Mouse (Mus musculus): ENCODE measurements around the gene Dhx58. TPM values are rescaled to one million over a fixed set of nuclear protein-coding genes. Genes with fewer than 3 reads are reported as not detected.
"Not testable (repeated sequence)": the region's sequence is repeated elsewhere in the genome, so short reads cannot be mapped to it uniquely, and the experiment has no call there.

Dhx58 gene
- total RNA-seq, 2 experiments from 2014 or later, result 0.77 to 1.2 TPM

DNA sequence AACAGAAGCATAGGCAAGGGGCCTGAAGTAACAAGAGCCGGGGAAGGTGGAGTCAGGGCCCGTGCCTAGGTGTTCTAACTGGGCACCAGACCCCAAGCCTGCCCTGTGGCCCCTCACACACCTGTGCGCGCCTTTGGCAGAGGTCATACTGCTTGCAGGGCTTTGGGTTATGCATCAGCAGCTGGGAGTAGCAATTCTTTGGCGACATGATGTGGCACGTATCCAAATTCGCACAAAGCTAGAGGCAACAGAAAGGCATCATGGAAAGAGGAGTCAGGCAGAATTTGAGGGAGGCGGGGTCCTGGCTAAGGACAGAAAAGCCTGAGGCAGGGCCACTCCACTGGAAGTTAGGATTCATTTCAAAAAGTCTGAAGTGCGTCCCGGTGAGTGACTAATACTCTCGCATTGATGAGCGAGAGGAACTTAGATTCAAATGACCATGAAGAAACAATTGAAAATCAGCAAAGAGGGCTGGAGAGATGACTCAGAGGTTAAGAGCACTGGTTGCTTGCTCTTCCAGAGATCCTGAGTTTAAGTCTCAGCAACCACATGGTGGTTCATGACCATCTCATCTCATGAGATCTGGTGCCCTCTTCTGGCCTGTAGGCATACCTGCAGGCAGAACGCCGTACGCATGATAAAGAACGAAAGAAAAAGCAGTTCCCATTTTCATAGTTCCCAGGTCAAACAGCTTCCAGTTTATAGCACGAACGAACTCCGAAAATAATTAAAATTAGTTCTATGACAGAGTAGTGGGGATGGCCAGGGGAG is 1.8 kb downstream of the Dhx58 start:
- DNase-seq, result no peak

DNA sequence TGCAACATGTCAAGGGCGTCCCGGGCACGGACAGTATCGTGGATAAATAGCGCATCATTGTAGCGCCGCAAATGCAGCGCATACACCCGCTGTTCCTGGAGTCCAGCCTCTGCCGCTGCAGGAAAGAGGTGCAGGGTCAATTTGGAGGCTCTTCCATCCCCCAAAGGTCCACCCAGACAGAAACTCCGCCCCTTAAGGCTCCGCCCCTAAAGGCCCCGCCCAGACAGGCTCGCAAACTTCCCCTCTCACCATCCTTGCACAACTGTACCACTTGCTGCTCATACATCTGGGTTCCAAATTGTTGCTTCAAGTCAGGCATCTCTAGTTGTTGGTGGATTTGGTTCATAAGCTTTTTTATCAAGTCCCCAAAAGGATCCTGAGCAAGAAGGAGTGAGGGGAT is 2.8 kb downstream of the Dhx58 start:
- peak; percentile 66 for DNase-seq

DNA sequence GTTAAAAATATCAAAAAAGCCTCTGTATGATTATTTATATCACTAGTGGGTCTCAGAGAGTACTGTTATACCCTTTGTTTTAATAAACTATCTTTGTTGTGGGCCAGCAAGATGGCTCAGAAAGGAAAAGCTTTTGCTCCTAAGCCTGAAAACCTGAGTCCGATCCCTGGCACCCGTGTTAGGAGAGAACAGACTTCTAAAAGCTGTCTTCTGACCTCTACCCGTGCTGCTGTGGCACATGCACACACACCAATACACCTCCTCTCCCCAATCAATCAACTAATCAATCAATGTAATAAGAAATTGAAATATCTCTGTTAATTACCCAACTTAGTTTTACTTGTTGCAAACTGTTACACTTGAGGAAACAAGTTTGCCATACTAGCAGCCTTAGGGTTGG is 3.4 kb downstream of the Dhx58 start:
- no peak for DNase-seq

DNA sequence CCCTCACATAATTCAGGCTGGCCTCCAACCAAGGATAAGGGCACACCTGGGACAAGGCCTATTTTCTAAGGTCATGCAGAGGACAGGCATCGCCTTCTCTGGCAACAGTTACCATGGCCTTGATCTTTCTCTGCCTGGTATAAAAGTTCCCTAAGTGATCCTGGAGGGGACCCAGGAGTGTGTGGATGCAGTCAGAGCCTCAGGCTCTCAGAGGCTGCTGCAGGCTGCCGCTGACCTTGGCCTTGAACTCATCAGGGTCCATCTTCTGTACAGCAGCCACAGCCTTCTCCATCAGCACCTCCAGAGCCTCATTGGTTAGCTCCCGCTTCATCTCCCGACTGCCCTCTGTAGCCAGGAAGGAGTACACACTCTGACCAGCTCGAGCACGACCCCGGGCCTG is 6.2 kb downstream of the Dhx58 start:
- DNase-seq, result no peak

DNA sequence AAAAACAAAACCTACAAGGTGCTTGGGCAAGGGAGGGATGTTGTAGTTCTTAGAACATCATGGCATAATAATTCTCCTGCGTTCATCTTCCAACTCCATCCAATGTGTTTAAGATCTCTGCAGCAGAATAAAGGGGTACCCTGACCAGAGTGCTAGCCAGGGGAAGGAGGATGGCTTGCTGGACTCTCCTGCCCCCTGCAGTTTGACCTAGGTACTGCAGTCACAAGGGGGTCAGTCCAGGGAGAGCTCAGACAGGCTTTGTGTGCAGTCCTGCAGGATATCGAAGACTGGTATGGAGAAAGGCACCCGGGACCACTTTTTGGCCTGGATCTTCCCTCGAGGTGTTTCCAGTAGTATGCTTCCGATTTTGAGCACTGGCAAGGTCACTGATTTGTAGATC is 9.1 kb downstream of the Dhx58 start:
- peak; percentile 46 for DNase-seq

DNA sequence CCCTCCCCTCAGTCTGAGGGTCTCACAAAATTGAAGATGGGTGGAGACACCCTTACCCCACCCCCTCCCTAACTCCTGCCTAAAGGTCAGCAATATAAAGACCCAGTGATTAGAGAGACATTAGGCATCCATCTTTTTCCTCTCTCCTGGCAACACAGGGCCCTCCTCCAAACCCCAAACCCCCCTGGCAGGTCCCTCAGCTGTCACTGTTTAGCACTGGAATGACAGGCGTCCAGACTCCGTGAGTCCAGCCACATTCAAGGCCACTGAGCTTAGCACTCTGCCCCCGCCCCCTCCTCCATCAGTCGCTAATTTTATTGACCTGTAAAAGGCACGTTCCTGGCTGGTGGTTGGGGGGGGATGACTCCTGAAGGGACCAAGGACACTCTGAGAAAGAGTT is 10.9 kb downstream of the Dhx58 start:
- DNase-seq, result no peak

DNA sequence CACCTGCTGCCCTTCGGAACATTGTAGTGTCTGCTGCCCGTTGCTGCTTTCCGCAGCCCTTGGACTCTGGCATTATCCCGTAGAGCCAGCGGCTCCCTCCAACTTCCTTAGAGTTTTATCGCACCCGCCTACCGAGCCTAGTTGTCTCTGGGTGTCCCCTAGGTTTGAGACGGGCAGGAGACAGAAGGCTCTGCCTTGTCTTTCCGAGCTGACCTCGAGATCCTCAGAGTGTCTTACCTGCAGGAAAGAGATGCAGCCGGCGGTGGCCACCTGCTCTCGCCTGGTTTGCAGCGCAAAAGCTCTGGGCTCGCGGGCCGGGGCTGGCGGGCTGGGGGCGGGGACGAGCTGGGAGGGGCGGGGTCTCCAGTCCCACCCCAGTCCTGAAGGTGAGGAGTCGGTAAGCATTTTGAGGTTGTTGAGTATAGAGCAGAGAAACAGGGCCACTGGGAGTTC is 11.9 kb downstream of the Dhx58 start, which contains the start of gene Zfp385c:
TSS of gene Zfp385c (minus strand) at position 292 of the 453 bp plus-strand sequence.
- no peak for DNase-seq

DNA sequence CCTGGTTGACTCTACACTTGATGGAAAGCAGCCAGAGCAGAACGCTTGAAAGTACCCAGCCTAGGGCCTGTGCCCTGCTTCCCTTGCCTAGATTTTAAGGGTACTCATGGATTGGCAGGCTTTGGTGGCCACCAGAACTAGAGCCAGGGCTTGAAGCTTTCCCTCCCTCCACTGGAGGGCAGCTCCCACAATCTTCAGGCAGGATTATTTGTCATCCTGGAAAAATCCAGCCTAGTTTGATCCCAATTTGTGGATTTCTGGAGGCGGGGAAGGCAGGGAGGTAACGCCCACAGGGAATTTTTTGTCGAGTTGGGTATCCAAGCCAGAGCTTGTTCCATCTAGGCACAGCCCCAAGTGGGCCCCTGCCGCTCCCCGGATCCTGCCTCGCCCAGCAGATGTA is 13.7 kb downstream of the Dhx58 start:
- no peak for DNase-seq

DNA sequence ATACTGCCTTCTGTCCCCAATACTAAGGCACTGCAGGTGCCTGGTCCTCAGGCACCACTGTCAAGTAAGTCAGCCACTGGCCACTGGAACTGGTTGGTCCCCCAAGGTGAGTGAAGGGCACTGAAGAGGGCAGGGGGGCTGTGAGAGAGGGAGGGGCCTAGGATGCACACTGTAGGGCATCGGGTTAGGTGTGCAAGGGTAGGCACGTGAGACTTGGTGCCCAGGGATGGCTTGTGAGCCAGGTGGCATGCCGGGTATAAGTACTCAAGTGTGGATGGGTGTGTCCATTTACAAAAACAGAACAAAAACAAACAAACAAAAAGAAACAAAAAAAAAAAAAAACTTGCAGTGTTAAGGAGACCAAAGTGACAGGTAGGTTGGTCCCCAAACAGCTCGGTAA is 15.6 kb downstream of the Dhx58 start:
- no peak for DNase-seq

DNA sequence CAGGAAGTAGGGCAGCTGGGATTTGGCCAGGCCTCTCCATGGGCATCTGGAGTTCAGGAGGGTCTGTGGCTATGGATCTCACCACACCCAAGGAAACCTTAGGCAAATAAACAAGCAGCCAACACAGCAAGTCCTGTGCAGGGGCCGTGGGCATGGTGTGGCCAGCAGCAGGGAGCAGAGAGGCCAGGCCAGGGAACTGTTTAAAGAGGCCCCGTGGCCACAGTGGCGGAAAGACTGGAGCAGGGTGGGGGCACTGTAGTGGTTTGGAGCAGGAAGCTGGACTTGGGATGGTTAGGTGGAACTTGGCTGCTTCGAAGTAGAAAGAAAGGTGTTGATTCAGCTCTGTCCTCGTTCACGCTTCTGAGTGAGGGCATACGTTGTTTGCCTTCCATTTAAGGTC is 16.8 kb downstream of the Dhx58 start:
- DNase-seq, result no peak

DNA sequence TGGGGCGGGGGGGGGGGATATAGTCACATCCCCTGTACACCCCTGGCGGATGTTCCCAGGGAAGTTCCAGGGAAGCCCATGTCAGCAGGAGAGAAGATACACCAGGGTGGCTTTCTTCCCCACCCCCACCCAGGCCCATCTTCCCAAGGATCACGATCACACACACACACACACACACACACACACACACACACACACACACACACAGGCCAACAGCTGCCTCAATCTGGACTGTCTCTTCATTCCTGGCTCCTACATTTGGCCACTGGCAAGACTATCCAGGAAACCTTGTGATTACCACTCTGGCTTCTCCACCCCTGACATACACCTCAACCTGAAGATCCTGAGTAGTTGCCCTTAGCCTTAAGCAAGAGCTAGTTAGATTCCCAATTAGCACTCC is 18.7 kb downstream of the Dhx58 start:
- no peak for DNase-seq

DNA sequence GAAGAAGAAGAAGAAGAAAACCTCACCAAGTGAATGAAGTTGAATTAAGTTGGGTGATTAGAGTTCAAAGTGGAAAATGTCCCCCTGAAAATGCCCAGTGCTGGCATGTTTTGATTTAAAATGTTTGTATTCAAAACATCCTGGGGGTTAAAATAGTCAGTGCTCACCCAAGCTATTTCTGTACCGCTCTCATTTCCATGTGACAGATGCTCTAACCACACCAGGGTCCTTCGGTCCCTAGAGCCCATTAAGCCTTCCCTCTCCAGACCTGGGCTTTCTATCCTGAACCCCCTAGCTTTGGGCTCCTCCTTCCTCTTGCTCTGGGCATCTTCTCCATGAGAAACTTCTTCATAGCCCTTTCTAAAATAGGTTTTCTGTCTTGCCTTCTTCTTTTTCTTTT is 20.0 kb downstream of the Dhx58 start:
- DNase-seq, result no peak

DNA sequence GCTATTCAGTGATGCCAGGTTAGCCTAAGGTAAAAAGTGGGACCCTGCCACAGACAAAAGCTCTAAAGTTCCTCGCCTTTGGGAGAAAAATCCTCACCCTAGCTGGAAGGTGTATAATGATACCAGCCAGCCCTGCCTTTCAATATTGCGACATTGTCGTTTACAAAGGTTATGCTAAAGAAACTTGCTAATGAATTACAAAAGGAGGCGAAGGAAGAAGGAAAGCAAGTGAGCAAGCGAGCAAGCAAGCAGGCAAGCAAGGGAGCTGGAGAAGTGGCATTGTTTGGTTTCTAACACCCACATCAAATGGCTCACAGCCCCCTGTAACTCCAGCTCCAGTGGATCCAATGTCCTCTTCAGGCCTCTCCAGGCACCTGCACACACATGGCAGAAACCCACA is 21.5 kb downstream of the Dhx58 start:
- DNase-seq, result no peak

DNA sequence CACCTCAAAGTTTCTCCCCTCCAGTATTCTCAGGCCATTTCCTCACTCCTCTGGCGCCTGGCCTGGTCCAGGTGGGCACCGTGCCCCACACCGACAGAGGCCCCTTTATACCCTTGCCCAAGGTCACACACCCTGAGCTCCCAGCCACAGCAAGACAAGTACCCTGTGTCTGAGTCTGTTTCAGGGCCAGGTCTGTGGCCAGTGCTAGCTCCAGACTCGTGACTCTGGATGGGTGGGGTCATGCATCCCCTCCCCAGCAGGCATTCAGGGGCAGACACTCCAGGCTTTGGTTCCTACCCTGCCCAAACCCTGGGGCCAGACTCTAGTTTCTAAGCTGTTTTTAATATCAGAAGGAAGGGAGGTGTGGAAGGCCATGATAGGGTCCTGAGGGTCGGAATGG is 22.2 kb downstream of the Dhx58 start:
- no peak for DNase-seq

DNA sequence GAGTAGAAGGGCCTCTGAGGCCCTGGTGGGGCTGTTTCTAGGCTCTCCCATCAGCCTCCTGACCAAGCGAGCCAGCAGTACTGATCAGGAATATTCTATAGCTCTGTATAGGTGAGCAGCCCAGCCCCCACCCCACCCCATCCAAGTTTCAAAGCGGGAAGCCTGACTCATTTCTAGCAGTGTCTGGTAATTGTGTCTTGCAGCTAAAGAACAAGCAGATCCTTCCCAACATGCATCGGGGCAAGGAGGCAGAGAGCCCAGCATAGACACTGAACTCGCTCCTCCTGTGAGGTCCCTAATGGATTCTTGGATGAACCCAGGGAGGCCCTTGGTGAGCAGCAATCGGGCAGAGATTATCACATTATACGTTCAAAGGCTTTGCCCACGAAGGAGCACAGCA is 26.3 kb downstream of the Dhx58 start:
- DNase-seq, result no peak

DNA sequence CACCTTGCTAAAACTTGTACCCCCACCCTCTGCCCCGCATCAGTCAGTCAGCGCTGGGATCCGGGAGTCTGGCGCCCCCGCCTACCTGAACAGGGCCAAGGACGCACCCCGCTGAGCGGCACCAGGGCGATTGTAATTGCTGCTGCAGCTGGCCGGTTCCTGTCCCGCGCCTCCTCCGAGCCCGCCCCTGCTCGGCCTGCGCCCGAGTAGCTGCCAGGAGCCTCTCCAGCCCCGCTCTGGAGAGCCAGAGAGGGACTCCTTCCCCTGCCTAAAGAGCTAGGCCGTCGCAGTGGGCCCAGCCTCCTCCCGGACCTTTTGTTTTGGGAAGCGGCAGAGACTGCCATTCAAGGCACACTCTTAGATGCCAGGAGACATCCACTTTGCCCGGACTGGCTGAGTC is 30.9 kb downstream of the Dhx58 start:
- peak; percentile 78 for DNase-seq

DNA sequence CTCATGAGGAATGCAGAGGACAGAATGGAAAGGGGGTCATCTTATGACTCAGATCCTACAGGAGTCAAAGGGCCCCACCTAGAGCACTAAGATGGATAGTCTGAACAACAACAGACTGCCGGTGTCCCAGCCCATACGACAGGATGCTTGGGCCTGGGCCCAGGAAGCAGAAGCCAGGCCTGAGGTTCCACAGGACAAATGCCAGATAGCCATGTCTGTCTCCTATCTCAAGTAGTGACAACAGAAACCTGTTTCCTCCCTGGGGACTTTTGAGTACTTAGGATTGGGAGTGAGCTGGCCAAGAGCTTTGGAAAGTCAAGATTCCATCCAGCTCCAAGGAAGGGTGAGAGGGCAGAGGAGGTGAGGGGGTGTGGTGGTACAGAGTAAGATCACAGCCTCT is 32.1 kb downstream of the Dhx58 start:
- DNase-seq, result no peak

DNA sequence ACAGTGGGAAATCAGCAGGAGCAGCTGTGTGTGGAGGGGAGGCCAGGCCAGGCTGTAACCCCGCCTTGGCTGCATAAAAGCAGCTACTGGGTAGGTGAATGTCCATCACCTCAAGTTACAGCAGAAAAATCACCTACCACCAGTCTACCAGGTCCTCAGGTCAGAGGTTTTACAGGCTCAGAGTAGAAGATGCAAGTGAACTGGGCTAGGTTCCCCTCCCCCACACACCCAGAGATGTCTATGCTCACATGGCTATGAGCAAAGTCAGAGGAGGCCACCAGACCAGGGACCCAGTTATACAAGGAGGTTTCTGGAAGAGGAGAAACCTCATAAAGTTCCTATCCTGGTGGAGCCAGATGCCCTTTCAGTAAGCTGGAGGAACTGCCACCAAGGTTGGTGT is 33.0 kb downstream of the Dhx58 start:
- no peak for DNase-seq

DNA sequence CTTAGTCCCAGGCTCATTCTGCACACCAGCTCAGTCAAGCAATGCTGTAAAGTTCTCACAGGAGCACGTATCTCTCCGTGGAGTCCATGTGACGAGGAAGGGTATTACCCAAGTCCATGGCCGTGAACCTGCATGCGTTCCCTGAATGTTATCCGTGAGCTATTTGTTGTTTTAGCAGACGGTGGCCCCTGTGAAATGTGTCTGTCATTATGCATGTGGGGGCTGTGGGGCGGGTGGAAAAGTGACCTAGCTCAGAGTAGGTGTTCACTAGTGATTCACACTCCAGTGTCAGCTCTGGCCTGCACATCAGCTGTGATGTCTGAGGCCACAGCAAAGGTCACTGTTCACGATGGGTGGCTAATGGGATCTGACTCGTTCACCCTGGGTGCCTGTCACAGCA is 44.3 kb downstream of the Dhx58 start:
- no peak for DNase-seq

DNA sequence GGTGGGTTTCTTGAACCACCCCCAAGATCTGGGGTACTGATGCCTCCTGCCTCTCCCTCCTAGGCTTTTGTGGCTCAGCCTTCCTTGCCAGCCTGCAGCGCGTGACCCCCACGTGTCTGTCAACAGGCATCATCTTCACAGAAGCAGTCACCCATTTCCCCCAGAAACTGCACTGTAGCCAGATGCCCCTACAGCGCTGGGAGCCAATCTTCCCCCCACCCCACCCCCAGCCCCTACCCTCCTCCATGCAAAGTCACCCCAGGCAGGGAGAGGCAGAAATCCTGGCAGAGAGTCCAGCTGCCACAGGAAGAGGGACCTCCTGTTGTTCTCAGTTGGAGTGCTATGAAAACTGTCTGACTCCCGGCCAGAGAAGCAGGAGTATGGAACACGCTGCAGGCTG is 47.6 kb downstream of the Dhx58 start:
- no peak for DNase-seq

DNA sequence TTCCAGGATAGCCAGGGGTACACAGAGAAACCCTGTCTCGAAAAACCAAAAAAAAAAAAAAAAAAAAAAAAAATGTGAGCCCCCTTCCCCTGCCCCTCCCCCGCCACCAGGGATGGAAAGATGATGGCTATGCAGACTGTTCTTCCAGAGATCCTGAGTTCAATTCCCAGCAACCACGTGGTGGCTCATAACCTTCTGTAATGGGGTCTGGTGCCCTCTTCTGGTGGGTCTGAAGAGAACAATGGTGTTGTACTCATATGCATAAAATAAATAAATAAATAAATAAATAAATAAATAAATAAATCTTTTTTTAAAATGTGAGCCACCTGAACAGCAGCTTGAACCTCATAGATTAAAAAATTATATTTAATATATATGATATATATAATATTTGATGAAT is 48.5 kb downstream of the Dhx58 start:
- DNase-seq, result not testable (repeated sequence)

DNA sequence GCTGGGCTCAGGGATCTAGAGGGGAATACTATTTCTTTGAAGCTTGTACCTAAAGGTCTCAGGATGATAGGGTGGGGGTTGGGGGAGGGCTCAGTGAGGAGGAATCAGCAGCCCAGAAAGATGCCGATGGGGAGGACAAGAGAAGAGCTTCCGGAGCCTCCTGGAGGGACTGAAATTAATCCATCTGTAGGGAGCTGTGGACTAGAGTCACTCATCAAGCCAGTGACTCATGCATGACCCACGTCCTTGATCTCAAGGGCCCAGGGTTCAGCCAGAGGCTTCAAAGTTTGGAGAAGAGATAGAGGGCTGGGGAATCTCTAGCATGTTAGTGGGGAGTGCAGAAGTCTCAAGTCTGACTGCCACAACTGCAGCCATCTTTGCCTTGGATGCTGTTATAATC is 52.3 kb downstream of the Dhx58 start:
- no peak for DNase-seq

DNA sequence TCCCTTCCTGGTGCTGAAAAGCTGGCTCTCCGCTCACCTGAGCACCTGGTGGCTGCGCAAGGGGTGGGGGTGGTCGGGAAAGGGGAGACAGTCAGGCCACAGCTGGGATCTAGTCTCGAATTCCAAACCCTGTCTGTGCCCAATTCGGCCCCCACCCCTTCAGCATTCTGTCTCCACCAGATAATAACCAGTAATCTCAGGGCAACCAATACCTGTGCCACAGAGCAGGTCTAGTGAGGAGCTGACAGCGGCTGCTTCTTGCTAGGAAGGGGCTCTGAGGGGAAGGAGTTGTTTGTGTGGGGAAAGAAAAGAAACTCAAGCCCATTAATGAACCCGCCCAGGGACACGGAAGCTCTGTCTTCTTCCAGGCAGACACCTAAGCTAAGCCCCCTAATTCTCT is 52.9 kb downstream of the Dhx58 start:
- no peak for DNase-seq

DNA sequence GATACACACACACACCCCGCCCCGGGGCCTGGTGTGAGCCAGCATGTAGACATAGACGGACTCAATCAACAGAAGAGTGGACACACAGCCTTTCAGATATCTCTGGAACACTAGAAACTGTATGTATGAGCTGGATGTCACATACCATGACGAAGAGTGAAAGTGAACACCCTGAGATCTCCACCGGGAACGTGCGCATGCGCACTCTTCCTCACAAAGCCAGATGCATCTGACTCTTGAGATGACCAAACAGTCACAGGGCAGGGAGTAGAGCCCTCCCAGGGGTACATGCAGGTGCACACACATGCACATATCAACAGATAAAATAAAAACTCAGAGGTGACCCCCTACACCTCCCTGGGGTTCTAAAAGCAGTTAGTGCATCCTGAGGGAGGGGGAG is 55.7 kb downstream of the Dhx58 start:
- DNase-seq, result no peak

DNA sequence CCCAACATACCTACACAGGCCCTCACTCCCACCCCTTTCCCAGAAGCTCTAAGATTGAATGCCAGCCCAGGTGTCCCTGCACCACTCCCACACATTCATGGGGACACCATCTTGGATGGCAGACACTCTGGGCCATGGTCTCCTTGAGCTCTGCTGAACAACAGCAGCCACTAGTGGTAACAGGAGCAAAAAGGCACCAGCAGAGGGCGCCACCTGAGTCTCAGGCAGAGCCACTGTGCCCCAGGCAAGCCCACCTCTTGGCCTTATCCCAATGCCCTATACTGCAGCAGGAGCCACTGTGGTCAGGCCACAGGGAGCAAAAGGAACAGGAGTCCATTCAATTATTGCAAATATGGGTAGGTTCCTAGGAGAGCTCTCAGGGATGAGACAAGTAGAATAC is 57.8 kb downstream of the Dhx58 start:
- no peak for DNase-seq

Data from gastrocnemius, postnatal 25 days (tissue).